Mouse (Mus musculus) right cerebral cortex, adult 2 months (tissue): ENCODE results near the gene Slc6a9.
A peak's percentile ranks its signal among the peaks of the same experiment; 100 is the strongest.

Experiments used
- DNase-seq, 2 experiments: peaks; one replicate each; pipeline ENCODE4 v3.0.0; 2021 to 2022; ENCODE audit warnings: low spot score in 2 of 2

Gene Slc6a9

DNA sequence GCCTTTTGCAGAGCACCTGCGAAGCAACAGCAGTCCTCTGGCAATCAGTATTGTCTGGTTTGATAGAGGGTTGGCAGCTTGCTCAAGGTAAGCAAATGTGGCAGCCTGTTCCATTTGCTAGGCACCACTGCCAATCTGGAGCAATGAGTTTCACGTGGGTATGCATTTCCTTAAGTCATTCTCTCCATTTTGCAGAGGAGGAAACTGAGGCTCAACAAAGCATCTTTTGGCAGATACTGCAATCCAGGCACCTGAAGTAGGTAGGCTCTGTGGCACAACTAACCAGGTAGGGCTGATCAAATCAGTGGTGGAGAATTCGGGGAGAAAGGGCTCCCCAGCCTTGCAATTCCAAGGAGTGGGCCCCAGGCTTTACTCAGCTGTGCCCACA is at the start of gene Slc6a9:
Slc6a9 (plus strand) TSS at position 50 of the 388 bp plus-strand sequence.
- DNase-seq: no peak

- no peak for DNase-seq
These were observed 47.3 kb upstream of the Slc6a9 start for GRCm38 (mm10) chr4:117786963-117787362.

DNA sequence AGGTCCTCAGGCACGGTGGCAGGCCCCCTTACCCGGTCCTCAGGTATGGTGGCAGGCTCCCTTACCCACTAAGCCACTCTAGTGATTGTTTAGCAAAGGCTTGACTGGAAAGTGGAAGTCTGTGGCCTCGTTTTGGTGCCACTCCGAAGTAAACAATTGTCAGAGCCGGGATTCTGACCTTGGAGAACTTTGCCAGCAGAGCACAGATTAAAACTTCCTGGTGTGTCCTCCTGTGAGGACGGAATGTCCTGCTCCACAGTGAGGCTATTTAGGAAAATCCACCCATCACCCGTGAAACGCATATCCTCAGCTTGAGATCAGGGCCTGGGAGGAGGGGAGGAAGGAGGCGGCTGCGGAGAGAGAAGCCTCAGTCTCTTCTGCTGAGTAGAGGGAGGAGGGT is 46.0 kb upstream of the Slc6a9 start:
- no peak for DNase-seq

GRCm38 (mm10) chr4:117799904-117800303 is 34.4 kb upstream of the Slc6a9 start:
- DNase-seq: no peak

GRCm38 (mm10) chr4:117806992-117807391 is 27.3 kb upstream of the Slc6a9 start:
- no peak for DNase-seq

- DNase-seq: no peak
These were observed 23.4 kb upstream of the Slc6a9 start for GRCm38 (mm10) chr4:117810933-117811332.

DNA sequence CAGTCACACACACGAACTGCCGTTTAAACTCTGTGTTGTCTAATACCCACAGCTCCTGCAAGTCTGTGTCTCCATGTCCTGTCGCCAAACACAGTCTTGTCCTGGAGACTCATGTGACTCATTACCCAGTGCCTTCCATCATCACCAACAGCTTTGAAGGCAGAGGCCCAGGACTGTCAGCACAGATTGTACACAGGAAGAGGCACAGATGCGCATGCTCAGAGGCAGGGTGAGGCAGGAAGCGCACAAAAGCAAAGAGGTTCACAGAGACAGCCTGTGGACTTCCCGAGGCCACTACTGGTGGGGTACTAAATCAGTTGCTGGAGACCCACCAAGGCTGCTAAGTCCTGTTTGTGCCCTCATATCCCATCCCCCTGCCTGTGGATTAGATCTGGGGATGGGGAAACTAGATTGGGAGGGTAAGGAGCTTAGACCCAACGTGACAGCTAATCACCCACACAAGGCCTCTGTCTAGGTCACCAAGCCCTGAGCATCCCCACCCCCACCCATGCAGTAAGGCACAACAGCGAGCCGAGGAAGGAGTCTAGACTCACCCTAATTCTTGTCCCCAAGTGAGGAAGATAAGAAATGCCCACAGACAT is 20.6 kb upstream of the Slc6a9 start:
- DNase-seq: no peak

DNA sequence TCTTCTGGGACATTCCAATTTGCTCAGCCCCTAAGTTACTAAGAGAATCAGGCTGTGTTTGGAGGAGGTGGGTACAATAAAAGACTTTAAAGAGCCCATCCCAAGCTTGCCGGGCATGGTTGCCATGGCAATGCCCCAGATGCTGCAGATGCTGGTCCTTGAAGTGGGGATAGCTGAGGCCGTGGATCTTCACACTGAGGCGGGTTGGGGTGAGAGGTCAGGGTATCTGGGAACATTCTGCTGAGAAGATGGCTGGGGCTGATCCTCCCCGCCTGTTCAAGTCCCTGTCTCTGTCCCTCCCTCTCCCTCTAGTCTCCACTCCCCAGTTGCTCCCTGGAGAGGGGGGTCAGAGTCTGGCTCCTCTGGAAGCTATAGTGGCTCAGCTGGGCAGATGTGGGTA is 20.0 kb upstream of the Slc6a9 start:
- no peak for DNase-seq

DNA sequence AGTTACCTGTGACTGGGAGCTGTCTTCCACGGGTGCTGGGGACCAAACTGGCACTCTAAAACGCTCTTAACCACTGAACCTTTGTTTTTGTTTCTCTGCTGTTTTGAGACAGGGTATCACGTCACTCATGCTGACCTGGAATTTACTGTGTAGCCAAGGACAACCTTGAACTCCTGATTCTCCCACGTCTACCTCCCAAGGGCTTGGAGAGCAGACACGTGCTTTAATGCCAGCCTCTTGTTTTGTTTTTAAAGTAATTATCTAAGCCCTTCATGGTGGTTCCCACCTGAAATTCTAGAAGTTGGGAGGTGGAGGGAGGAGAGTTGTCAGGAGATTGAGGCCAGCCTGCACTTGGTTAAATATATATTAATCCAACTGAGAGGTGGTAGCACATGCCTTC is 17.5 kb upstream of the Slc6a9 start:
- no peak for DNase-seq

GRCm38 (mm10) chr4:117818032-117818431 is 16.3 kb upstream of the Slc6a9 start:
- no peak for DNase-seq

DNA sequence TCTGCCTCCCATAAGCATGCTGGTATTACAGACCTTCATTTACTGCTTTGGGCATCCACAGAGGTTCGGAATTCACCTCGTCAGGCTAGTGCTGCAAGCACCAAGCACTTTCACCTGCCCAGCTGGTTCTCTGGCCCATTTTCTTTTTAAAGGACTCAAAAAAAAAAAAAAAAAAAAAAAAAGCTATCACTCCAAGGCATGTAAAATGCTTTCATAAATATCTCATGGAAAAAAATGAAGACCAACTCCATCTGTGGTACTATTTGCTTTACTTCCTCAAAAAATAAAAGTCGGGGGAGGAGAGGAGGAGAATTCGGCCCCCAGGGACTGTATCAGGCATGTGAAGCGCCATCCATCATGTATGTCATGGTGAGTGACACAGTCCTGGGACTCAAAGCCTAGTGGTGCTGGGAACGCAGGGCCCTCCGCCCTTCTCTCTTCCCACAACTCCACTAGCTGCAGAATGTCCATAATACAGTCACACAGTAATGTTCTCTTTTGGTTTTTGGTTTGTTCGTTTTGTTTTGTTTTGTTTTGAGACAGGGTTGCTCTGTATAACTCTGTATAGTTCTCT is 5.6 kb upstream of the Slc6a9 start:
- DNase-seq: no peak

- DNase-seq: peak; percentile 49 to 50
These were observed 4.8 kb upstream of the Slc6a9 start for GRCm38 (mm10) chr4:117829260-117830123.

- DNase-seq: no peak
These were observed 4.2 kb upstream of the Slc6a9 start for GRCm38 (mm10) chr4:117830124-117830551.

GRCm38 (mm10) chr4:117830801-117831200 is 3.5 kb upstream of the Slc6a9 start:
- no peak for DNase-seq

DNA sequence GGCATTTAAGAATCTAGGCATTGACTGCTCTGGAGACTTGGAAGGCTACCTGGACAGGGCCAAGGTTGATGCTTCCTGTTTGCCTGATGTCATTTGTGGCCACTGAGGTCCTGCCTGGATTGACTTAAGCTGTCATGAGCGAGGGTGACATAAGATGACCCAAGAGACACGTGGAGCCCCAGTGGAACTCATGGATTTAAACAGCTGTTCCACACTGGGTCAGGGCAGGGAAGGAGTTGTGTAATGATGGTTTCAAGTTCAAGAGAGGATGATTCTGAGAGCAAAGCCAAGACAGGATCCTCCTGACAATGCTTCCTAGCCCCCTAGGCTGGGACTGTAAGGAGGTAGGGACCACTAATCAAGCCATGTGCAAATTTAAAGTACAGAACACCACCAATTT is 2.8 kb upstream of the Slc6a9 start:
- no peak for DNase-seq

DNA sequence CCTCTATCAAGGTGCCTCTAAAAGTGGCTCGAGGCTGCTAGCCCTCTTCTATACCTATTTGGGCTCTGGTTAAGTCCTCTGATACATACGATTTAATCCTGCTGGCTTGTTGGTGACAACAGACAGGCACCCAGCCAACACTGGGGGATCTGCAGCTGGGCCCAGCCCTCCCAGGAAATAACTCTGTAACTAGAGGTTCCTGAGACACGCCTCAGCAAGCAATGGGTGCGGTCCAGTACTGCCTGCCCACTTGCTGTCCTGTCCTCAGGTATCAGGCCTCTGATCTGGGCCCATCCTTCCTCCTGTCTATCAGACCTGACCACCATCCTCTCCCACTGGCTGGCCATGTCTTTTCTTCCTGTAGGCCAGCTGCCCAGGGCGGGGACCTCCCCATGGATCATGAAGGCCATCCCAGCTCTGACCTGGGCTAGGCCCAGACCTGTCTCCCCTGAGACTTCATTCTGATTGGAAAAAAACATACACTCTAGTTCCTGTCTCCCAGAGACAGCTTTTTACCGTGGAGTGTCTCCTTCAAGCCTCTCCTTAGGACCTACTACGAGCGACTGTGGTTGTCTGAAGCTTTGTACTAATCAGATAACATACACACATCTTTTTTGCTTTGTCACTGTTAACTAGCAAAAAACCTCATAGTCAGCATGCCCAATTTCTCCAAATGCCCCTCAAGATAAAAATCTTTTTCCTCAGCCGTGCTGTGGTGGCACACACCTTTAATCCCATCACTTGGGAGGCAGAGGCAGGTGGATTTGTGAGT is 2.2 kb upstream of the Slc6a9 start:
- DNase-seq: no peak

- peak; percentile 36 to 66 for DNase-seq
These were observed 682 bp downstream of the Slc6a9 start for GRCm38 (mm10) chr4:117834845-117835530.

DNA sequence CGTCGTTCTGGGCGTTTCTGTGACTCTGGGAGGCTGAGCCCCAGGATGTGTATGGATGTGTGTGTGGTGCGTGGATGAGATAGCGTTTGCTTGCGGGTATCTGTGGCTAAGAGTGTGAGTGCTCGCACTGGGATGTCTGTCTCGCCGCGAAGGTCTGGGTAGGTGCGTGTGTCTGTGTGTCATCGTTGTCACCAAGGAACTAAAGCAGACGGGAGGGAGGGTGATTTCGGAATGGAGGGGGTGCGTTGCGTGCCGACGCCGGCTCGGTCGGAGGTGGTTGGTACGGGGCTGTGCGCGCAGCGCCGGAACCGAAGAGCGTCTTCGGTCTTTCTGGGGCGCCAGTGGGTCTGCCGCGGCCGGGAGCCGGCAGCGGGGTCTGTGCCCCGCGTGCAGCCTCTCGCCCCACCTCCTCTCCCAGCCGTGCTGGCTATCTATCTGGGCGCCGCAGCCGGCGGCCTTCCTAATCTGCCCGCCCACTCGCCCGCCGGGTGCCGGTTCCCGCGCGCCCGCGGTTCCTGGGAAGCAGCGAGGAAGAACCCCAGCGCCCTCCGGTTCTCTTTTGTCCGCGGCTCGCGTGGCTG is 1.3 kb downstream of the Slc6a9 start:
- DNase-seq: peak; percentile 70 to 76

DNA sequence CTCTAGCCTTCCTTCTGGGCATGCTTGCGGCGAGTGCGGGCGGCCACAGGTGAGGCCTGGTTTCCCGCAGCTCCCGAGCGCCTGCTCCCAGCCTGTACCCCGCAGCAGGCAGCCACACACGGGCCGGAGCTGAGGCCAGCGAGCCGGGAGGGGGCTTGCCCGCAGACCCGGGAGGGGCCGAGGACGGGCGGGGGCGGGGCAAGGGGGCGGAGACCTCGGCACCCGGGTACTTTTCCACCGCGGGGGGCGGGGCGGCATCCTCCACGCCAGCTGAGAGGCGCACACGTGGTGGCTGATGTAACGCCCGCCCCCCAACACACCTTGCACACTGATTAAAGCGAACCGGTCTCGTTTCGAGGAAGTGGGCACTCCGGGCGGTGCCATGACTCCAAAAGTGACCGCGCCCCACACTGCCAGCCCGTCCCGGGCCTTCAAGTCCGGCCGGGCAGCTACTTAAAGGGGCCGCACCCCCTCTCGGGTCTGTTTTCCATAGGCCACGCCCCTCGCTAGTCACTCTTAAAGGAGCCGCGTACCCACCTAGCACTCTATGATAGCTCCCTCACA is 2.0 kb downstream of the Slc6a9 start:
- peak; percentile 85 to 92 for DNase-seq

DNA sequence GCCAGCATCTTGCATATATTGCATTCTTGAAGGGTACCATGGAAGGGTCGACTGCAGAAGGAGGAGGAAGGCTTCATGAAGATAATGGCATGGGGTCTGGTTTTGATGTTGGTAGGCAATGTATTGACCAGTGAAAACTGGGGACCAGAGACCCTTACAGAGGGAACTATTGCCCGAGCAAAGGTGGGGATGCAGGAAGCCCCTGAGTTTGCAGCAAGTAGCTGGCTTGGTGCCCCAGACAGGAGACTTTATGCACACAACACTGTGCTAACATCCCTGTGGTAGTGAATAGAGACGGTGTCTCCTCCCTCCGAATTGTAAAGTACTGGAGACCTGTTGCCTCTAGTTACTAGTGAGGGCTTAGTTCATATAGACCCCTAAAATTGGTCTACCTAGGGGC is 3.0 kb downstream of the Slc6a9 start:
- no peak for DNase-seq

DNA sequence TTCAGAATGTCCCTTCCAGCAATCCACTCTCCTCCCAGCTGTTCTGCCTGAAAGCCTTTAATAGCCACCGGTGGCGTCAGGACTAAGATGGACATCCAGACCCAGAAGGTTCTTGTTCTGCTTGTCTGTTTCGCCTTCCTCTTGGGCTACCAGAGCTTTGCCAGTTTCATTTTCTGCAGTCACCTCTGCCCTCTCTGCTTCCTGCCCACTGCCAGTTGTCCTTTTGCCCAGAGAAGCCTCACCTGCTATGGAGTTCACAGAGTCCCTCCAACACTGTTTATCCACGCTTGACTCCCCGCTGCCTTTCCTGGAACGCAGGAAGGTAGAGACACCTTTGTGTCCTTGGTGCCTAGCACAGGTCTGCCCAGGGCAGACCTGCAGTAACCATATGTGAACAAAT is 5.1 kb downstream of the Slc6a9 start:
- DNase-seq: no peak
